Mouse (Mus musculus) lung, postnatal 4 days (tissue): Measurements from ENCODE around the gene Rhoa.
"Not testable (repeated sequence)": the region's sequence is repeated elsewhere in the genome, so short reads cannot be mapped to it uniquely, and the experiment has no call there.

Experiments
- DNase-seq, 2 experiments: peaks; one replicate each; pipeline ENCODE4 v3.0.0; 2021

The Rhoa gene

DNA sequence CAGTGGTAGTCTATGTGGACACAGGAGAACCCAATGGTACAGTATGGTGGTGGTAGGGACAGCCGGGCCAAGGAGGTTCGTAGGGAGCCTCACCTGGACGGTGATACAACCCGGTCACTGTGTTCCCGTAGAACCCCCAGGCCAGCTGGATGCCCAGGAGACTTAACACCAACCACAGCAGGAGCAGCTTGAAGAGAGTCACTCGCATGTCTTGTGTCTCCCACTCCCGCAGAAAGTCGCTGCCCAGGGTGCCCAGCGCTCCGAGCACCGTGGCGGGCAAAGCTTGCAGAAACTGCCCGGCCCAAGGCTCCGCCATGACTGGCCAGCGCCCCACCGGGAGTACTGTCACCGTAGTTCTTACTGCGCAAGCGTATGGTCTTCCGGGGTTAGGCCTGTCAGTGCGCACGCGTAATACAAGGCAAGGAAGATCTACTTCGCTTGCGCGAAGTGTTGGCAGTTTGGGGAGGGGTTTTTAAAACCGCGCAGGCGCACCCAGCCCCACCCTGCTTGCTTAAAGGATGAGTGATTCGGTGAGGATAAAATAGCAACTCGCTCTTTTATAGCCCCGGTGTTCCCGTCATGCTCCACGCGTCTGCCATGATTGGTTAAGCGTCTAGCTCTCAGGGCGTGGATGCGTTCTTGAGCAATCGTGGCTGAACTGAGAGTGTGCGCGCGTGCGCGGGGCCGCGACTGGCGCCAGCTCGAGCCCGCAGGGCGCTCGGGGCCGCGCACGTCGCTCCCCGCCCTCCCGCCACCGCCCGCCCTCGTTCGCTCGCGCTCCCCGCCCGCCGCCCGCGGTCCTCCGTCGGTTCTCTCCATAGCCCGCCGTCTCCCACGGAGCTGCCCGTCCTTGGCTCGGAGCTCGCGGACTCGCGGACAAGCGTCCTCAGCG lies at the start of gene Rhoa, which contains the start of gene Tcta:
Gene Rhoa (plus strand): TSS at position 501 of the 892 bp plus-strand sequence.
Gene Tcta (minus strand): TSS at position 532 of the 892 bp plus-strand sequence.
- DNase-seq = peak; percentile 98 to 99

DNA sequence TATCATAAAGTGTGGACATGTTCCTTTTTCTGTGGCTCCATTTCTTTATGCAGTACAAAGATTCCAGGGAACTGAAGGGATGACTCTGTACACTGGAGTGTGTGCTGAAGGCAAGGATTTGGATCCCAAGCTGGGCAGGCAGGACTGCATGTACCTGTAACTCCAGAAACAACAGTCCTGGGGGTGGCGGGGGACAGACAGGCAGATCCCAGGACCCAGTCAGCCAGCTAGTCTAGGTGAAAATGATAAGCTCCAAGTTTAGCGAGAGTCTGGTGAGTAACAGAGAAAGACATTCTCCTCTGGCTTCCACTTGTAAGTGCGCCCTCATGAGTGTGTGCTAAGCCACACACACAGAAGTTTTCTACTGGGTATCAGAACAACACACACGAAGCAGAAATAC lies 45.4 kb upstream of the Rhoa start:
- no peak for DNase-seq

DNA sequence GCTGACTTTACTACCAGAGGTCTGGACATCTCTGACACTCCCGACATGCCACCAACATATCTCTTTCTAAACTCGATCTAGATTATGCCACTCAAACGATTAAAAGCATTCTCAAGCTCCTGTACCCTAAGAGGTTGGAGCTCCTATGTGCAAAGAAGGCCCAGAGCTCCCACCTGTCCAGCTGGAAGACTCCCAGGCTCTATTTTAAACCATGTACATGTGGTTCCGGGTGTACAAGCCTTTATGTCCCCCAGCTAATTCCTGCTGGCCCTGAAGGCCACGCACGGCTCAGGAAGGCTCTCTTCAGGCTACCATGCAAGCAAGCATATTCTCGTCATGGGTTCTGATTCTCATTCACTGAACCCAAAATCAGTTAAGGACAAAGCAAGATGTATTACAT lies 44.1 kb upstream of the Rhoa start:
- no peak for DNase-seq

DNA sequence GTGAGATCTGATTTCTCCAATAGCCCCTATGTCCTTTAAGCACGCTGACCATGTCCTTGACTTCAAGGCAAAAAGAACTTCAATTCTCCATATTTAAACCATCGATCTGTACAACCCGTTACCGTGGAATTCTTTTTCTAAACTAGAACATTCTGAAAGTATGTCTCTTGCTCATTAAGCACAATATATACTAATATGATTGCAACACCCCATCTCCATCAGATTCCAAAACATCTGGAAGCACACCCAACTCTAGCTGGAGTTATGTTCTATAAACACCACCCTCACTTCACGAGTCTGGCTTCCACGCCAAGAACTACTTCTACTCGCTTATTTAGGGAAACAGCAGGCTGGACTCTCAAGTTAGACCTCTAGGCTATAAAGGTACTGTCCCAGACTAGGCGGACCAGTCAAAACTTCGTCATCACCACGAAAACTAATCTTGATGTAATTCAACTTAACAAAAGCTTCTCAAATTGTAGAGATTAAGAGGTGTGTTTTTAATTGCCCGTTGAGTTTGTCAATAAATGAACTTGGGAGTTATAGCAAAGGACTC lies 43.4 kb upstream of the Rhoa start:
- DNase-seq = no peak

DNA sequence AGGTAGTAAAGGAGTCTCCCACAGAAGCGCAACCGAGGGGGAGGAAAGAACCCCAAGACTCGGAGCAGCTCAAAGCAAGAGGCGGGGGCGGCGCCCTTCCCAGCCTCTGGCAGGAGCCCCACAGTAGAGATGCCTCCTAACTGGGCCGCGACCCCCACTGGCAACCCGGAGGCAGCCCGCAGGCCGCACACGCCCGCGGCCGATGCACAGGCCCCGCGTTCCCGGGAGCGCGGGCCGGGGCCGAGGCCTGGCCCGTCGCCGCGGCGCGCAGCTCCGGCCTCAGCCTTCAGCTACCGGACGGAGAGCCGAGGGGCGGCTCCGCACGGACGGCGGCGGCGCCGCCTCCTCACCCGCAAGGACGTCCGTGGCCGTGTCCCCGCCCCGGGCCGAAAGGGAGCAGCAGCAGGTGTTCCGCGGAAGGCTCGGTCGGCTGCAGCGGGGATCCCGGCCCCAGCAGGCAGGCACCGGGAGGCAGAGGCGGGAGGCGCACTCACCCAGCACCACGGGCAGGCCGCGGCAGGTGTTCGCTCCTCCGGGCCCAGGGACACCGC lies 42.7 kb upstream of the Rhoa start:
- DNase-seq = no peak

DNA sequence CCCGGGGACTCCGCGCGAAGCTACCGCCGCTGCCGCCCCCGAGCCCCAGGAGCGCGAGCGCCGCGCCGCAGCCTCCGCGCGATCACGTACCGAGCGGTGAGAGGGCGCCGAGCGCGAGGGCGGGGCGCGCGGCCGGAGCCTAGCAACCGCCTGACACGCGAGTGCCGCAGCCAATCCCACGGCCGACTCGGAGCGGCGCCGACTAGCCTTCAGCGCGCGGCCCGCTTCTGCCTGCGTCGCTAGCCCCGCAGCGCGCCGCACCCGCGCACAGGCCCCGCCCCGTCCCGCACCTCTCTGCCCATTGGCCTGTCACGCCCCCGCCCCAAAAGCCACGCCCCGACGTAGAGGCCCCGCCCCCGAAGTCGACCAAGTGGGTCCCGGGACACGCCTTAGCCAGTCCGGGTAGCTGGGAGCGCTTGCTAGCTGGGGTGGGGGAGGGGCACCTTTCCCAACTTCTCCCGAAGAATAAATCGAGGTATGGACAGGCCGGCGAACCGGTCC lies 42.2 kb upstream of the Rhoa start, which contains the start of gene Dag1:
Gene Dag1 (minus strand): TSS at position 269 of the 501 bp plus-strand sequence.
- peak; percentile 99 to 100 for DNase-seq

DNA sequence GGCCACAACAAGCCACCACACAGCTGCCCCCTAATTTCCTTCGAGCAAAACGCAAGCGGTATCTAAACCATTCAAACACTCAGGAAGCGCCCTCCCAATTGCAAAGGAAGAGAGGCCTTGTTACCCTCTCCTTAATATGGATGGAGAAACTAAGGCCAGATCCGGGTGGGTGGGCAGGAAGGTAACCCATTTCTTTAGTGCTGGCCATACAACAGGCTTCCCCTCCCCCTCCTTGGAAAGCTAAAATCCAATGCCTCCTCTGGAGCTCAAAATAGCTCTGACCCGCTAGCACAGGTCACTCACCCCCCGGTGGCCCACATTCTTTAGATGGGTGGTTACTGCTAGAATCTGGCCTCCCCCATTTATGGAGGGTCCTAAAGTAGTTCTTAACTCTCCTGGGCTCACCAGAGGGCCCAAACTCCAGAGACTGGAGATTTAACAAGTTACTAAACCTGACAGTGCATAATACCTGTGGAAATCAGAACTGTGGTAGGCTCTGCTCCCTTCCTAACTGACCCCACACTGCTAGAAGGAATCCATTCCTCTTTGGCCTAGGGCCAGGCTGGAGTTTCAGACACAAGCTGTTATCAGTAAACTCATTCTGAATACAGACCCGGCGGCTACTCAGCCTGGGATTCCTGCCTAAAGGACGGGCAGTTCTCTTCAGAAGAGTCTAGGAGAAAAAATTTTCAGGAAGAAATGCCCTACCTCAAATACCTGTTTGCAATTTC lies 41.6 kb upstream of the Rhoa start:
- DNase-seq = peak; percentile 67 to 68

DNA sequence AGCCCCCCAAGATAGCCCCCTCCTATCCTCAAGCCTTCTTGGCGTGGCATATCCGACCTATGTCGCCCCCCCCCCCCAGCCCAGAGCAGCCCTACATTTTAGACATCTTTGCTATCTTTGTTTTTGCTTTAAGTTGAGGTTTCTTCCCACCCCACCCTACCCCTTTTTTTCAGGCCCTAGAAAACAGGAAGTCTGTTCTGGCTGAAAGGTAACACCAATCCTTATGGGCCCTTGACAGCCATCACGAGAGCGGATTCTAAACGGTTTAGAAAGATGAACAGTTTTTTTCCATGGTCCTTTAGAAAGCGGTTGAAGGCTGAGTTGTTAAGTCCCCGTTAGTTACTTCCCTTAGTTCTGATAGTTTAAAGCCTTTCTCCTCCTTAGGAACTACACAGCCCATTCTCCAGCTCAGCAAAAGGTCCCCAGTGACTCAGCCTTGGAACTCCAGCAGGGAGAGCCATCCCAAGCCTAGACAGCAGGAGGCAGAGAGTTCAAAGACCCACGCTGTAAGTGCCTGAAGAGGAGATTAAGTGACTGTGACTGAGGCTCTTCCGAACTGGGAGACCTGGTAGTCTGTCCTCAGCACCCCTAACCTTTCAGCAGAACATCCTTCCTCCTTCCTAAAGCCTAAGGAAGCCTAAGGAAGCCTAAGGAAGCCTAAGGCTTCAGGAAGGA lies 39.5 kb upstream of the Rhoa start:
- DNase-seq = no peak

DNA sequence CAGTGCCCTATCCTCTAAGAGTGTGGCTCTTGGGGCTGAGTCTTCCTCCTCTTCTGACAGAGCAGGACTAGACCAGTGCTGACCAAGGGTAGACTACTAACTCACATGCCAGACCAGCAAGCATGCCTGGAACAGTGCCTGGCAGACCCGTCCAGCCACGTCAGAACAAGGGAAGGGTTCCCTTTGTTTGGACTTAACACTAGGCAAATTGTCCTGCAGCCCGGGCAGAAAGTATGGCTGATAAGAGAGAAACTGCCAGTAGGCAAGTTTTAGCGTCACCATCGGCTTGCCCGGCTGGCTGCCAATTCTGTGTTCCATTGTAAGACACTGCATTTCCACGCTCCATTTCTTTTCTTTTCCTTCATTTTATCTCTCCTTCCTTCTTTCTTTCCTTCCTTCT lies 38.2 kb upstream of the Rhoa start:
- peak; percentile 27 to 53 for DNase-seq

GRCm38 (mm10) chr9:108268701-108269100 lies 37.2 kb upstream of the Rhoa start:
- DNase-seq = not testable (repeated sequence)

DNA sequence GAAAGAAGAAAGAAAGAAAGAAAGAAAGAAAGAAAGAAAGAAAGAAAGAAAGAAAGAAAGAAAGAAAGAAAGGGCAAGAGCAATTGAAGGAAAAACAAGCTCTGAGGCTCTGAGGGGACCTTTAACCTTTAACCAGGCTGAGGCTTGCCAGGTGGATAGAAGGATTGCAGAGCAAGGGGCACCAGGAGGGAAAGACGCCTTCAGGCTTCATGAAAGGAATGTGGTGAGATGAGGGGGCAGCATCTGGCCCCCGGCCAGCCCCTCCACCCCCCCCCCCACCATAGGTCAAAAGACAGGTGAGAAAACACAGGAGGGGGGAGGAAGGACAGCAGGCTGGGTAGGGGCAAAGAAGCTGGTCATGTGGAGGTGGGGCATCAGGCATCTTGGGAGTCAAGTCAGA lies 34.0 kb upstream of the Rhoa start:
- no peak for DNase-seq

DNA sequence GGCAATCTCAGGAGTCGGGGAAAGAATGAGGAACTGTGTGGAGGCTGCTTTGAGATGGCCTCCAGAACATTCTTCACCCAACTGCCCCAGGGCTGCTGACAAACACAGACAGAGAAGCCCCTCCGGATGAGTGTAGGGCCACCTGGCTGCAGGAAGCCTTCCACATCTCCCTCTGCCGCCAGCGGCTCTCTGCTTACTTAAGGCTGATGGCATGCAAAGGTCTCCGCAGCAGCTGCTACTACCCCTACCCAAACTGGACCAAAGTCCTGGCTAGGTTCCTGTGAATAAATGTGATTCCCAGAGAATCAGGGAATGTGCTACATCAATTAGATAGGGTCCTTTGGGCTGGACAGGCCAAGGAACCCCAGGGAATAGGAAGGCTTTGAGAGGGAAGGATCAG lies 33.2 kb upstream of the Rhoa start:
- DNase-seq = no peak

DNA sequence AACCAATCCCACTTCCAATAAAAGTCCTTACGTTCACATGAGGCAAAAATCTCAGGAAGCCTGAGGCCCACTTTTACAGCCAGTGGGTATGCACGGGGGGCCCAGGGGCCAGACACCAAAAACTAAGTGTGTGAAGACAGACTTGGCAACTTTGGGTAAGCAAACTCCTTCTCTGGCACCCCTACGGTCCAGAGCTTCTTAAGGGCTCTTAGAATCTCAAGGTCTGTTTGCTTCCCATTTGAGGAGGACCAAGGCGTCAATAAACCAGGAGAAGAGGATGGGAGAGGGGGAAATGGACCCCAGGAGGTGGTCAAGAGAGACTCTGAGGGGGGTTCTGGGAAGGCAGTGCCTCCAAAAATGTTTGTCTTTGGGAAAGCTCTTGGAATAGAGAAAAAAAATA lies 32.4 kb upstream of the Rhoa start:
- DNase-seq = peak in 1 of 2 experiments; percentile 35

GRCm38 (mm10) chr9:108274476-108275330 lies 31.2 kb upstream of the Rhoa start:
- peak in 1 of 2 experiments; percentile 23 for DNase-seq

- peak; percentile 64 to 86 for DNase-seq
Measured at GRCm38 (mm10) chr9:108275331-108275659, 30.6 kb upstream of the Rhoa start.

DNA sequence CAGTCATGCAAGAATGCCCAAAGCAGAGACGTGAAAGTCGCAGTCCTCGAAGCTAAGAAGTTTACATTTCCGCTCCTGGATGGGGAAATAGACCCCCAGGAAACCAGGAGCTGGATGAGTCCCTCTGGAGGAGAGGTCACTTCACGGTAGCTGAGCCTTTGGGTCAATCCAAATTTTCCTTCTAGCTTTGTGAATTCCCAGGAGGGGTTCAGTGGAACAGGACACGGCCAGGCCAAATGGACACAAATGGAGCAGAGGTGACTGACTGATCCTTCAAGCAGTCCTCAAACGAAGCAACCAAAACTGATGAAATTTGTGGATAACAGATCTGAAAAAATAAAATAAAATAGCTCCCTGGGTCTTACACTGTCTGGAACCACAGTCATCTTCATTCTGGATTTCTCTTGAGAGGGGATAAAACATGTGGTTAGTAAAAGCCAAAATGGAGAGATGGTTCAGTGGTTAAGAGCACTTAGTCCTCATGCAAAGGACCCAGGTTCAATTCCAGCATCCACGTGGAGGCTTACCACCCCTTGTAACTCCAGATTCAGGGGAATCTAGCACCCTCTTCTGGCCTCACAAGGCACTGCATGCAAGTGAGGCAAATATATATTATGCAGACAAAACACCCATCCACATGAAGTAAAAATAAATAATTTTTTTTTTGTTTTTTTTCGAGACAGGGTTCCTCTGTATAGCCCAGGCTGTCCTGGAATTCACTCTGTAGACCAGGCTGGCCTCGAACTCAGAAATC lies 27.1 kb upstream of the Rhoa start:
- DNase-seq = peak; percentile 29 to 68

- peak; percentile 70 to 86 for DNase-seq
Measured at GRCm38 (mm10) chr9:108280071-108280828, 25.7 kb upstream of the Rhoa start.

GRCm38 (mm10) chr9:108284410-108284809 lies 21.5 kb upstream of the Rhoa start:
- peak; percentile 39 to 82 for DNase-seq

DNA sequence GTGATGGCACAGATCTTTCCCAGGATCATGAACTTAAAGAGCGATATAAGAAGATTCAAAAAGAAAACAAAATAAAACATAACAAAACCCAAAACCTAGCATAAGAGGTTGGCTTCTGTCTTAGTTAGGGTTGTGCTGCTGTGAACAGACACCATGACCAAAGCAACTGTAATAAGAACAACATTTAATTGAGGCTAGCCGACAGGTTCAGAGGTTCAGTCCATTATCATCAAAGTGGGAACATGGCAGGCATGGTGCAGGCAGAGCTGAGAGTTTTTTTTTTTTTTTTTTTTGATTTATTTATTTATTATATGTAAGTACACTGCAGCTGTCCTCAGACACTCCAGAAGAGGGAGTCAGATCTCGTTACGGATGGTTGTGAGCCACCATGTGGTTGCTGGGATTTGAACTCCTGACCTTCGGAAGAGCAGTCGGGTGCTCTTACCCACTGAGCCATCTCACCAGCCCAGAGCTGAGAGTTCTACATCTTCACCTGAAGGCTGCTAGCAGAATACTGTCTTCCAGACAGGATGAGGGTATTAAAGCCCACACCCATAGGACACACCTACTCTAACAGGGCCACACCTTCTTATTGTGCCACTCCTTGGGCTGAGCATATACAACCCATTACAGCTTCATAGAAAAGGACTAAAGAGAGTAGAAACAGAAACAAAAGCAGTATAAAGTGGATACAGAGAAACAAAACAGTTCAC lies 18.2 kb upstream of the Rhoa start:
- DNase-seq = not testable (repeated sequence)
